Mouse (Mus musculus): Measurements from ENCODE around the gene Gm1043.

DNA sequence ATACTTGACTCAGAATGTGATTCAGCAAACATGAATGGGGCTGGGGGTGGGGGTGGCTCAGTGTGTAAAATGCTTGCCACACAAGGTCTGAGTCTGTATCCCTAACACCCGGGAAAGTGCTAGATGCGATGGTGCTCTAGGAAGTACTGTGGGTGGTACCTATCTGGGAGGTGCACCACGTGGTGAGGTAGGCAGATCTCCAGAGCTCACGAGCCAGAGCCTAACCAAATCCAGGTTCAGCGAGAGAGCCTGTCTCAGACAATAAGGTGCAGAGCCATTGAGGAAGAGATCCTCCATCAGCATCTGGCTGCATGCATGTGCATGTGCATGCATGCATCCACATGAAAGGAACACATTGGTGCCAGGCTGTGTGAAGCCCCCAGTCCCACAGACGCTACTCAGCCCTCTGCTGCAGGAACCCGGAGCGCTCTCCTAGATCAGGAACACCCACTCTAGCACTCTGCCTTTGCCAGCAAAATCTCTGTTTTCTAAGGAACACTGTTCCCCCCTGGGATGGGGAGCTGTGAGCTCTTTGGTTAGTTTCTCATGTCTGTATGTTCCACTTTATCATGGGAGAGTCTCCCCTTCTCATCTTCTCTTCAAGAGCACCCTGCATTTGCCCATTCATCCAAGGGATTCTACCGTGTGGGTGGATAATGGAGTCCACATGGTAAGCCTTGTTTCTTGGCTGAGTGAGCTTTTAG lies 167.1 kb downstream of the Gm1043 start:
- TF ChIP-seq CTCF (IDR thresholded peaks at IDR 0.05; ENCODE audit: low read depth, low read length) (no peak), POLR2A (IDR thresholded peaks at IDR 0.05; ENCODE audit: borderline replicate concordance, low read depth, low read length) (no peak)
